Mouse (Mus musculus) limb, embryonic 11.5 days (tissue): ENCODE measurements around the gene Fgfr2. TPM values are rescaled to one million over a fixed set of nuclear protein-coding genes. Genes with fewer than 3 reads are reported as not detected.

ENCODE experiments used
- ATAC-seq: fragments of 200-750 bp; cut with Nextera tagmentation; 2 replicates; pipeline ENCODE4 v1.8.0; 2017; ENCODE audit warnings: low read depth; ENCODE audit not compliant: insufficient number of reproducible peaks, low FRiP score, low TSS enrichment
- DNase-seq: peaks from one replicate; pipeline ENCODE4 v3.0.0-alpha.2; 2015; ENCODE audit warnings: low spot score
- H3K27ac ChIP-seq: fragments of 300-500 bp; sonication (generic); replicated peaks from 2 replicates; pipeline ENCODE4 v1.5.1; 2014; ENCODE audit warnings: low read depth, mild to moderate bottlenecking, low read length
- H3K27me3 ChIP-seq: fragments of 300-500 bp; sonication (generic); 2 replicates; pipeline ENCODE4 v1.6.1; 2014; ENCODE audit warnings: mild to moderate bottlenecking, low read length, mixed read lengths; ENCODE audit not compliant: control insufficient read depth, insufficient read depth
- H3K36me3 ChIP-seq: fragments of 300-500 bp; sonication (generic); 2 replicates; pipeline ENCODE4 v1.6.1; 2014; ENCODE audit warnings: mild to moderate bottlenecking, low read length, moderate library complexity, mixed read lengths; ENCODE audit not compliant: control insufficient read depth, insufficient read depth
- H3K4me1 ChIP-seq: fragments of 300-500 bp; sonication (generic); 2 replicates; pipeline ENCODE4 v1.6.1; 2014; ENCODE audit warnings: low read length, mixed read lengths; ENCODE audit not compliant: control insufficient read depth, insufficient read depth
- H3K4me2 ChIP-seq: fragments of 300-500 bp; sonication (generic); 2 replicates; pipeline ENCODE4 v1.6.1; 2014; ENCODE audit warnings: low read depth, mild to moderate bottlenecking, moderate library complexity; ENCODE audit not compliant: severe bottlenecking
- H3K4me3 ChIP-seq: fragments of 300-500 bp; sonication (generic); 2 replicates; pipeline ENCODE4 v1.5.1; 2014; ENCODE audit warnings: low read depth, low read length
- H3K9ac ChIP-seq: fragments of 300-500 bp; sonication (generic); 2 replicates; pipeline ENCODE4 v1.6.1; 2014; ENCODE audit warnings: mild to moderate bottlenecking, low read length
- H3K9me3 ChIP-seq: fragments of 300-500 bp; sonication (generic); 2 replicates; pipeline ENCODE4 v1.6.1; 2016; ENCODE audit warnings: low read length; ENCODE audit not compliant: control insufficient read depth
- WGBS: fragments of 180-500 bp; shearing (Covaris S2); extraction: QIAGEN DNeasy Blood & Tissue Kit; methylation state at CpG from one replicate; pipeline ENCODE4 v1.1.7; 2014; 5-methylcytosine and 5-hydroxymethylcytosine counted together
- polyA plus RNA-seq: library from polyadenylated mRNA; unstranded; fragments of >200 nt; fragmentation: Nextera tagmentation; extraction: Ambion mirVana; gene quantifications from 2 replicates; pipeline ENCODE4 v1.2.1, GENCODE M21; 2014

The Fgfr2 gene
- polyA plus RNA-seq, 1 experiment from 2014 or later: 60.1 TPM

DNA sequence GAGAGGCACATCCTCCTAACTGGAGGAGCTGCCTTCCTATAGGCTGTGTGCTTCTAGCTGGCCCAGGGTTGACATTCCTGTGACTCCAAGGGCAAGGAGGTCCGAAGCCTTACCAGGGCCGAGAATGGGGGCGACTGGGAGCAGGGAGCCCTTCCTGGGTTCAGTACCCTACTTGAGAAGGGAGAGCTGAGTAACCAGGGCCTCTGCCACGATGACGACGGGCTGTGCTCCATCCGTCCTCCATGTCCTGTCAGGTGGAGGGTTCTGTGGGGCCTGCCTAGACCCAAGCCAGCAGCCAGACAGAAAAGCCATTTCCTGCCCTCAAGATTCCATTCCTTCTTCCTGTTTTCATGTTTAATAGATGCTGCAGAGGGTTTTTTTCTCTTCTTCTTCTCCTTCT lies 463.5 kb downstream of the Fgfr2 start:
- no peak overlapping the region for H3K4me2 ChIP-seq
- no peak overlapping the region for H3K4me3 ChIP-seq
- H3K9ac ChIP-seq: no peak overlapping the region
- WGBS: 66% methylated on average over 7 of the region's 7 CpGs
- H3K27me3 ChIP-seq: no peaks in the 10 kb centered on the region
- H3K27ac ChIP-seq: no peak overlapping the region
- H3K4me1 ChIP-seq: peaks cover 19% of the 10 kb centered on the region
- no peak for ATAC-seq
- H3K9me3 ChIP-seq: no peaks in the 10 kb centered on the region
- H3K36me3 ChIP-seq: no peaks in the 10 kb centered on the region
- no peak for DNase-seq

DNA sequence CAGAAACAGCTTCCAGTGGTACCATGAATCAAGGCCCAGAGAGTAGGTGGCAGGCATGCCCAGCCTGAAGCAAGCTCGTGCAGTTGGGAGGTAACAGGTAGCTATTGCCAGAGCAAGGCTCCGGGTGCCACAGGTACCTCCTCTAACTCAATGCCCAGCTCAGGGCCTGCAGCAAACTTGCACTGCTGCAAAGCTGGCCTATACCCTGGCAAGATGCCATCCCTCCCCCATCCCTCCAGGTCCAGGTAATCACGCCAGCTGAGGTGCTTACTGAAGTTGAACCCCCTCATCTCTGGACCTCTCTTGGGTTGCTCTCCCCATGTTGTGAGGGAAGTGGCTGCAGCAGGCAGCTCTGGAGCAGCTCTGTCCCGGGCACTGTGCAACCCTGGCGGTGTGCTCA lies 464.5 kb downstream of the Fgfr2 start:
- DNase-seq: no peak
- Histone ChIP-seq H3K4me1 (peaks cover 19% of the 10 kb centered on the region), H3K27me3 (no peaks in the 10 kb centered on the region), H3K9ac (no peak overlapping the region), H3K4me3 (no peak overlapping the region), H3K27ac (no peak overlapping the region; the same call in 1 of the 2 replicates), H3K4me2 (no peak overlapping the region), H3K36me3 (no peaks in the 10 kb centered on the region), H3K9me3 (no peaks in the 10 kb centered on the region)
- WGBS: 86% methylated on average over 5 of the region's 5 CpGs
- ATAC-seq: no peak

DNA sequence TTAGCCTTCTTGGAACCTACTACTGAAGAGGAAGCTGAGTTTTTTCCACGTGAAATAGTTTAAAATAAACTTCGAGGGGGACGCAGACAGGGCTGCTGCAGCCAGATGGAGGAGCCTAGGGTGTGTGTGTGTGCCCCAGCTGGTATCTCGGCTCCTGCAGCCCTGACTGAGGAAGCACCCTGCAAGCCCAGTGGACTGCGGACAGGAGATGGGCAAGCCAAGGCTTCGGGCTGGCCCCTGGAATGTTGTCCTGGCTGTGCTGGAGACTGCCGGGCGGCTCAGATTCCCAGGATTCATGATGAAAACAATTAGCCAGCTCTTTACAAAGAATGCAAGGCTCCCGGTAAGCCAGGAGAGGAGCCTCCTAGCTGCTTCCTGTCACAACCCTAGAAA lies 465.1 kb downstream of the Fgfr2 start:
- DNase-seq (peak; percentile 35), ATAC-seq (no peak)
- WGBS: 16% methylated on average over 9 of the region's 9 CpGs
- H3K27me3 ChIP-seq: no peaks in the 10 kb centered on the region
- no peak overlapping the region for H3K4me3 ChIP-seq
- no peak overlapping the region for H3K4me2 ChIP-seq
- no peaks in the 10 kb centered on the region for H3K36me3 ChIP-seq
- H3K9me3 ChIP-seq: no peaks in the 10 kb centered on the region
- 0 out of 2 replicates have a peak overlapping the region, but pooled peaks have one; percentile 24 for H3K9ac ChIP-seq
- peaks cover 19% of the 10 kb centered on the region for H3K4me1 ChIP-seq
- H3K27ac ChIP-seq: peak overlapping the region; percentile 9; the same call in 1 of the 2 replicates

DNA sequence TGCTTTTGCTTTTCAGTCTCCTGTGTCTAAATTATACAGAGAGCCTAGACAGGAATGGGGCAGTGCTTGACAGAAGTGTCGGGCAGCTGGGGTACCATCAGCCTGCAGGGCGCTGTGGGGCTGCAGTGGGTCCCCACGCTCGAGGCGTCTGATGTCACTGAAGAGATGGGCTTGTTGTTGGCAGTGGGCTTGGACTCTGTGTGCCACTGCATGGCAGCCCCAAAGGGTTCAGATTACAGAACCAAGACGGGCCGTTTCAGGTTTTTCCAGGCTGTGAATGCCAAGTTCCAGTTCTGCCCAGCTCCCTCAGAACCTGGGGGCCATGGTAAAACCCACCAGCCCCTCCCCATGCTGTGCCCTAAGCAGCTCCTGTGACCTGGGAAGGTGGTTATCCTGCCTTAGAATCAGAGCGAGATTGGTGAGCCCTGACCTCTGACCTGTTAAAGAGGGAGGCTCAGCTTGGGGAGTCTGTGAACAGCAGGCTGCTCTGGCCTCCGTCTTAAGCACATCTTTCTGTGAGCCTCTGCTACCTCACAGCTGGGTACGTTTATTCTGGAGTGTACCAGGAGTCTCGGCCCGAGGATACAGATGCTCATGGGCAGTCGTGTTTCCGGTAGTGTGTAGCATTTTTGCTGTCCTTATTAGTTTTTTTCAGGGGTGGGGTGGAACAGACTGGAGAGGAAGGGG lies 465.6 kb downstream of the Fgfr2 start:
- H3K27me3 ChIP-seq: no peaks in the 10 kb centered on the region
- no peak overlapping the region for H3K4me2 ChIP-seq
- ATAC-seq: no peak
- H3K27ac ChIP-seq: peak overlapping the region; percentile 9; the same call in 1 of the 2 replicates
- no peaks in the 10 kb centered on the region for H3K36me3 ChIP-seq
- WGBS: 42% methylated on average over 14 of the region's 14 CpGs
- H3K9me3 ChIP-seq: no peaks in the 10 kb centered on the region
- H3K4me3 ChIP-seq: no peak overlapping the region
- peaks cover 19% of the 10 kb centered on the region for H3K4me1 ChIP-seq
- H3K9ac ChIP-seq: no peak overlapping the region
- DNase-seq: no peak

DNA sequence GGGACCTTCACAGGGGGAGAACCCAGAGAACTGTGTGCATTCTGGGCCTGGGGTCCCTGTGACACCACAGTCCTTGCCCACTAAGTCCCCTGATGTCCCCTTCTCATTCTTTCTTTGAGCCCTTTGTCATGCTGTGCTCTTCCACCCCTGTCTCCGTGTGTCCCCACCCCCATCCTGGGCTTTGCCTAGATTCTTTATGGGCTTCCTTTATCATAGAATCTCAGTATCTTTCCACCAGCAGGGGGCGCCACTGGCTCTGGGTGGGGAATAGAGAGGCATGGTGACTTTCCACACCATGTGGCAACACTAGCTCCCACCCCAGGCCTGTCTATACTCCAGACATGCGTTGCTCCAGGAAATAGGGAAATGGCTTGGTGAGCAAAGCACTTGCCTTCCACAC lies 466.6 kb downstream of the Fgfr2 start:
- no peak overlapping the region for H3K9ac ChIP-seq
- 12% methylated on average over 3 of the region's 3 CpGs for WGBS
- ATAC-seq (peak; percentile 61; the same call in 1 of the 2 replicates), DNase-seq (peak; percentile 94)
- no peak overlapping the region for H3K4me2 ChIP-seq
- no peak overlapping the region for H3K4me3 ChIP-seq
- H3K27me3 ChIP-seq: no peaks in the 10 kb centered on the region
- H3K36me3 ChIP-seq: no peaks in the 10 kb centered on the region
- H3K9me3 ChIP-seq: no peaks in the 10 kb centered on the region
- peaks cover 19% of the 10 kb centered on the region for H3K4me1 ChIP-seq
- no peak overlapping the region; the same call in 1 of the 2 replicates for H3K27ac ChIP-seq

DNA sequence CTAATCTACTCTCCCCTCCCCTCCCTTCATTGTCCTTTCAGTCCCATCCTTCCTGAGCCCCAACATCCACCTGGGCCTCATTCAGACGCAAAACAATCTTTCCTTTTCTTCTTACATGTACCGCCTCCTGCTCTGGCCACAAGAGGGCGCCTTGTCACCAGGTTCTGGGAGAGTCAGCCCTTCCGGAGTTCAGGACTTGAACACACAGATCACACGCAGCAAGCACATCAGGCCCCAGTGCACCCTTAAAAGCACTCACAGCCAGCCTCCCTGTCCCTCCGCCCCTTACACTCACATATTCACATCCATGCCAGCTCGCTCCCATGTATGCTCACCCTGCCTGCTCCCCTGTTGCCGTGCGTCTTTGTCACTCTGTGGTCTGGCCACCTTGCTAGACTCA lies 467.1 kb downstream of the Fgfr2 start:
- 21% methylated on average over 9 of the region's 9 CpGs for WGBS
- peaks cover 19% of the 10 kb centered on the region for H3K4me1 ChIP-seq
- H3K27ac ChIP-seq: no peak overlapping the region
- no peaks in the 10 kb centered on the region for H3K9me3 ChIP-seq
- no peaks in the 10 kb centered on the region for H3K27me3 ChIP-seq
- H3K4me3 ChIP-seq: no peak overlapping the region
- H3K36me3 ChIP-seq: no peaks in the 10 kb centered on the region
- peak; percentile 95 for DNase-seq
- no peak overlapping the region for H3K4me2 ChIP-seq
- H3K9ac ChIP-seq: no peak overlapping the region
- ATAC-seq: peak; percentile 38; the same call in 1 of the 2 replicates

DNA sequence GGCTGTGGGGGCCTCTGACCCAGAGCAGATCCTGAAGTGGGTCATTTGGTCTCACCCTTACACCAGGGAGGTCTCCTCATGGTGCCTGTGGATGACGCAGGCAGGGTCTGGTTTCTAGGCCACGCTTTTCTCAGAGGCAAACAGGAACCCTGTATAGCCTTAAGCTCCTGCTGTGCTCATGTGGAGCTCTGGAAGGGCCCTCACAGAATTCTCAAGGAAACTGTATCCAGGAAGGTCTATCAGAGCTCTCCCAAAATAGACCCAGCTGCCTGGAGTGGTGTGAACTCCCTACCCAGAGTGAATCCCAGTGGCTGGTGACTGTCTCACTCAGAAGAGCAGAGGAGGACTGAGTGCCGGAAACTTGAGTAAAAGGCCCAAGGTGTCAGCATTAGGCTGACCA lies 468.7 kb downstream of the Fgfr2 start:
- H3K9ac ChIP-seq: no peak overlapping the region
- H3K27me3 ChIP-seq: no peaks in the 10 kb centered on the region
- no peak overlapping the region for H3K27ac ChIP-seq
- no peaks in the 10 kb centered on the region for H3K9me3 ChIP-seq
- H3K4me3 ChIP-seq: no peak overlapping the region
- H3K4me2 ChIP-seq: no peak overlapping the region
- H3K4me1 ChIP-seq: peaks cover 21% of the 10 kb centered on the region
- no peaks in the 10 kb centered on the region for H3K36me3 ChIP-seq
- no peak for ATAC-seq
- WGBS: 87% methylated on average over 3 of the region's 3 CpGs
- DNase-seq: no peak

DNA sequence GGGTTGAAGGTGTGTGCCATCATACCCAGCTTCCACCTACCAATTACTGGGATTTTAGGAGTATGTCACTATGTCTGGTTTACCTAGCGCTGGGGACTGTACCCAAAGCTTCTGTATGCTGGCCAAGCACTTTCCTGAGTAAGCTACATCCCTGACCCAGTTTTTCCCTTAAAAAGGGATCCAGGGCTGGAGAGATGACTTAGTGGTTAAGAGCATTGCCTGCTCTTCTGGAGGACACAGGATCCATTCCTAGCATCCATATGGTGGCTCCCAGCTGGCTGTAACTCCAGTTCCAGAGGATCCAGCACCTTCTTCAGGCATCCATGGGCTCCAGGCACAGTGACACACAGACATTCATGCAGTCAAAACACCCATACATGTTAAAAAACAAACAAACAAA lies 476.6 kb downstream of the Fgfr2 start:
- H3K4me1 ChIP-seq: peaks cover 5% of the 10 kb centered on the region; the same call in 1 of the 2 replicates
- no peaks in the 10 kb centered on the region for H3K36me3 ChIP-seq
- ATAC-seq: no peak
- H3K4me2 ChIP-seq: no peak overlapping the region
- H3K27ac ChIP-seq: no peak overlapping the region
- H3K27me3 ChIP-seq: no peaks in the 10 kb centered on the region
- WGBS: 93% methylated on average over 1 of the region's 1 CpGs
- no peak for DNase-seq
- H3K9me3 ChIP-seq: no peaks in the 10 kb centered on the region
- H3K4me3 ChIP-seq: no peak overlapping the region
- H3K9ac ChIP-seq: no peak overlapping the region
